ENCODE assay signal across 8 mouse cellular contexts in genomic region chr12:59060993-59061595, GRCm38 (mm10). TPM values are rescaled to one million over a fixed set of nuclear protein-coding genes. Genes with fewer than 3 reads are reported as not detected.
DNase-seq lines count a peak whose midpoint lies in the region; ATAC-seq lines count a peak whose summit lies in the region.

TSS of gene Trappc6b (minus strand) at chr12:59061472.

- DNase-seq in adrenal gland, postnatal 10 days = peak; percentile 86
- peak; percentile 54 for DNase-seq in embryo, embryonic 11.5 days (ENCODE audit: low read depth, low spot score)
- DNase-seq in gastrocnemius, postnatal 36 days = peak; percentile 74 to 76
- peak; percentile 80 to 83 for DNase-seq in left cerebral cortex, postnatal 25 days (ENCODE audit: low spot score in 2 of 2)
- peak; percentile 83 for DNase-seq in mesoderm, embryonic 11.5 days (ENCODE audit: low read depth, low spot score)
- DNase-seq in right cerebral cortex, postnatal 25 days = peak; percentile 81
- peak; percentile 86 for DNase-seq in yolk sac, embryonic 10.5 days (ENCODE audit: low spot score)

- under 1% methylated on average over 49 of the region's 49 CpGs for WGBS in intestine, embryonic 15.5 days

- H3K27ac ChIP-seq in intestine, embryonic 15.5 days = peak within 1 kb of the TSS; percentile 95

- peak; percentile 96 for ATAC-seq in intestine, embryonic 15.5 days

- peak within 1 kb of the TSS; percentile 67 for H3K4me2 ChIP-seq in intestine, embryonic 15.5 days (replicated peaks)

- H3K36me3 ChIP-seq in intestine, embryonic 15.5 days = peaks cover 10% of the 10 kb centered on the region; the same call in 1 of the 2 replicates

- peaks cover 8% of the 10 kb centered on the region; the same call in 1 of the 2 replicates for H3K4me1 ChIP-seq in intestine, embryonic 15.5 days (replicated peaks)

- H3K27me3 ChIP-seq in intestine, embryonic 15.5 days (replicated peaks) = no peaks in the 10 kb centered on the region

- H3K9me3 ChIP-seq in intestine, embryonic 15.5 days = no peaks in the 10 kb centered on the region

- intact Hi-C loops in gastrocnemius, postnatal 36 days (cut with DNase I) = no loop called here
- intact Hi-C loops in left cerebral cortex, postnatal 25 days (cut with DNase I) = no loop called here

- H3K9ac ChIP-seq in intestine, embryonic 15.5 days = peak within 1 kb of the TSS; percentile 89

- H3K4me3 ChIP-seq in intestine, embryonic 15.5 days (replicated peaks) = peak within 1 kb of the TSS; percentile 80

RNA-seq across cellular contexts. Expression of gene Trappc6b, which starts in this region (rescaled TPM):
- total RNA-seq in adrenal gland, postnatal 10 days (2021) = 10 to 100 TPM; 83.3 to 85.0 TPM
- total RNA-seq in gastrocnemius, postnatal 36 days (2021) = 10 to 100 TPM; 28.5 to 40.1 TPM
- 79.1 and 84.2 TPM in 2 replicates for polyA plus RNA-seq in intestine, embryonic 15.5 days (2015; fragmentation: Nextera tagmentation; extraction: Ambion mirVana)
- total RNA-seq in left cerebral cortex, postnatal 25 days (2021) = 100 to 1,000 TPM; 121 to 122 TPM

Comparison
In these comparisons a context has a peak if more than half of its experiments do, and no peak if none do; other contexts are left out.
1. Peak in every context shown above with its lines: DNase-seq, ATAC-seq, H3K4me3 ChIP-seq and H3K27ac ChIP-seq.